Comparison of ENCODE assay signal across 19 mouse cellular contexts in the genomic region with DNA sequence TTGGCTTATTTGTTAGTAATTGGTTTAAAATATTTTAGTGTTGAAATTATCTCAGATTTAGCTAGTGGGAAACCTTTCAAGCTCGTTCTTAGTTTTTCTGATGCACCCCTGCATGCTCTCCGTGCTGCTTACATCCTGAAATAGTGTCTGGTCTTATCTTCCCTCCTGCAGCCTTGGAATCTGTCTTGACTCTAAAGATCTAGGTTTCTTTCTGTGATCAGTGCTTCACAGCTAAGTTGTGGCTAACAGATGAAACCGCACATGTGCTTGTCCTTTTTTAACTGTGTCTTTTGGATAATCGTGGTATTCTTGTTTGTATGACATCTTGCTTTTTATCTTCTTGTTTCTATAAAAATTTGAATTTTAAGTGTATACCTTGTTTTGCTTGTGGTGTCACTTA. TPM values are rescaled to one million over a fixed set of nuclear protein-coding genes. Genes with fewer than 3 reads are reported as not detected.
"Had no signal": no experiment of that assay in that cellular context is flagged by ENCODE, and none has a peak within 500 bp of the region (broad histone marks: within the 10 kb centered on the region; RNA-seq: fewer than 3 reads in every experiment).

No protein-coding gene starts in this region.

- H3K4me1 ChIP-seq: limb, embryonic 10.5 days; limb, embryonic 13.5 days; midbrain, embryonic 13.5 days; neural tube, embryonic 12.5 days; neural tube, embryonic 15.5 days had no signal

- H3K9me3 ChIP-seq: limb, embryonic 10.5 days; limb, embryonic 13.5 days; midbrain, embryonic 10.5 days; midbrain, embryonic 13.5 days; neural tube, embryonic 12.5 days; neural tube, embryonic 15.5 days had no signal

- H3K9ac ChIP-seq: limb, embryonic 13.5 days; midbrain, embryonic 13.5 days; neural tube, embryonic 12.5 days; neural tube, embryonic 15.5 days had no signal

- H3K27ac ChIP-seq: kidney, postnatal 0 days; limb, embryonic 10.5 days; limb, embryonic 13.5 days; midbrain, embryonic 10.5 days; midbrain, embryonic 13.5 days; neural tube, embryonic 12.5 days; neural tube, embryonic 15.5 days; stomach, postnatal 0 days had no signal

- H3K4me3 ChIP-seq: limb, embryonic 10.5 days; limb, embryonic 13.5 days; midbrain, embryonic 10.5 days; midbrain, embryonic 13.5 days; neural tube, embryonic 12.5 days; neural tube, embryonic 15.5 days had no signal

- ATAC-seq: intestine, postnatal 0 days; midbrain, embryonic 13.5 days had no signal

- H3K27me3 ChIP-seq: limb, embryonic 13.5 days; neural tube, embryonic 12.5 days; neural tube, embryonic 15.5 days had no signal

- H3K4me2 ChIP-seq: limb, embryonic 13.5 days; midbrain, embryonic 13.5 days; neural tube, embryonic 12.5 days; neural tube, embryonic 15.5 days had no signal

- H3K36me3 ChIP-seq: limb, embryonic 10.5 days; limb, embryonic 13.5 days; midbrain, embryonic 10.5 days; midbrain, embryonic 13.5 days; neural tube, embryonic 12.5 days; neural tube, embryonic 15.5 days had no signal

- DNase-seq: kidney, adult 2 months; kidney, postnatal 25 days; lung, adult 2 months; lung, postnatal 14 days; lung, postnatal 4 days; thymus, adult 2 months; thymus, postnatal 14 days; thymus, postnatal 4 days had no signal

RNA-seq across cellular contexts. Expression of a gene that starts 18.9 kb away (rescaled TPM):
- total RNA-seq: liver, adult 2 months had no signal
- polyA plus RNA-seq: spleen, adult 2 months had no signal
